ENCODE assay signal across 23 mouse cellular contexts in genomic region chr7:99946356-99946755, GRCm38 (mm10). TPM values are rescaled to one million over a fixed set of nuclear protein-coding genes. Genes with fewer than 3 reads are reported as not detected.
DNase-seq lines count a peak whose midpoint lies in the region; ATAC-seq lines count a peak whose summit lies in the region.
"Had no signal": no experiment of that assay in that cellular context is flagged by ENCODE, and none has a peak within 500 bp of the region (broad histone marks: within the 10 kb centered on the region; RNA-seq: fewer than 3 reads in every experiment).

No protein-coding gene starts in this region.

- H3K9me3 ChIP-seq in intestine, embryonic 14.5 days (ENCODE audit: control insufficient read depth, low read length): no peaks in the 10 kb centered on the region
- no peaks in the 10 kb centered on the region for H3K9me3 ChIP-seq in intestine, embryonic 15.5 days
- H3K9me3 ChIP-seq: limb, embryonic 10.5 days; liver, embryonic 13.5 days; neural tube, embryonic 12.5 days had no signal

- peaks cover 60% of the 10 kb centered on the region for H3K36me3 ChIP-seq in intestine, embryonic 14.5 days (ENCODE audit: control insufficient read depth, insufficient read depth, low read length)
- peaks cover 22% of the 10 kb centered on the region for H3K36me3 ChIP-seq in intestine, embryonic 15.5 days

- no peaks in the 10 kb centered on the region for H3K4me1 ChIP-seq in intestine, embryonic 14.5 days (replicated peaks; ENCODE audit: control insufficient read depth, insufficient read depth, low read length)
- no peaks in the 10 kb centered on the region for H3K4me1 ChIP-seq in intestine, embryonic 15.5 days (replicated peaks)
- H3K4me1 ChIP-seq: embryonic facial prominence, embryonic 10.5 days; limb, embryonic 10.5 days; liver, embryonic 13.5 days; neural tube, embryonic 12.5 days had no signal

- no peak overlapping the region for H3K9ac ChIP-seq in intestine, embryonic 14.5 days (ENCODE audit: low read length)
- no peak overlapping the region for H3K9ac ChIP-seq in intestine, embryonic 15.5 days
- H3K9ac ChIP-seq: hindbrain, embryonic 14.5 days; liver, embryonic 13.5 days; neural tube, embryonic 12.5 days had no signal

- no peak overlapping the region for H3K27ac ChIP-seq in intestine, embryonic 14.5 days (ENCODE audit: low read depth)
- no peak overlapping the region for H3K27ac ChIP-seq in intestine, embryonic 15.5 days
- H3K27ac ChIP-seq: embryonic facial prominence, embryonic 10.5 days; hindbrain, embryonic 14.5 days; limb, embryonic 10.5 days; liver, embryonic 13.5 days; neural tube, embryonic 12.5 days had no signal

- H3K27me3 ChIP-seq in intestine, embryonic 14.5 days (replicated peaks; ENCODE audit: control insufficient read depth, insufficient read depth, low read length): no peaks in the 10 kb centered on the region
- H3K27me3 ChIP-seq in intestine, embryonic 15.5 days (replicated peaks): no peaks in the 10 kb centered on the region
- H3K27me3 ChIP-seq: liver, embryonic 13.5 days; neural tube, embryonic 12.5 days had no signal

- H3K4me2 ChIP-seq in intestine, embryonic 14.5 days (ENCODE audit: low read length): no peak overlapping the region
- no peak overlapping the region for H3K4me2 ChIP-seq in intestine, embryonic 15.5 days (replicated peaks)
- H3K4me2 ChIP-seq: hindbrain, embryonic 14.5 days; liver, embryonic 13.5 days; neural tube, embryonic 12.5 days had no signal

- peak; percentile 44 for DNase-seq in intestine, embryonic 14.5 days (ENCODE audit: low spot score)
- peak; percentile 17 for DNase-seq in testis, postnatal 10 days (ENCODE audit: low spot score)
- DNase-seq in testis, postnatal 14 days (ENCODE audit: low spot score): no peak
- DNase-seq in adrenal gland, postnatal 4 days (ENCODE audit: low spot score in 2 of 2): no peak
- no peak for DNase-seq in layer of hippocampus, adult 8-10 months (ENCODE audit: low spot score in 2 of 2)
- DNase-seq: adrenal gland, postnatal 36 days; cerebellum, postnatal 14 days; heart, adult 18-20 months; kidney, adult 2 months; kidney, postnatal 36 days; layer of hippocampus, postnatal 36 days; liver, embryonic 13.5 days; midbrain, embryonic 14.5 days; retina, postnatal 1 day; thymus, postnatal 25 days had no signal

- 82% methylated on average over 4 of the region's 4 CpGs for WGBS in intestine, embryonic 14.5 days
- WGBS in intestine, embryonic 15.5 days: 81% methylated on average over 4 of the region's 4 CpGs

- no peak for ATAC-seq in intestine, embryonic 14.5 days (replicated peaks; ENCODE audit: low FRiP score, low TSS enrichment, low read depth)
- ATAC-seq in intestine, embryonic 15.5 days: no peak
- ATAC-seq in activated CD4-positive, CD25-positive, alpha-beta regulatory T cell, adult 4 months: peak; percentile 54

- H3K4me3 ChIP-seq in intestine, embryonic 14.5 days (ENCODE audit: low read depth, low read length): no peak overlapping the region
- no peak overlapping the region for H3K4me3 ChIP-seq in intestine, embryonic 15.5 days (replicated peaks)
- H3K4me3 ChIP-seq: embryonic facial prominence, embryonic 10.5 days; limb, embryonic 10.5 days; liver, embryonic 13.5 days; neural tube, embryonic 12.5 days had no signal

RNA-seq across cellular contexts. Expression of gene Rnf169, which starts 33.9 kb away (rescaled TPM):
- polyA plus RNA-seq in intestine, embryonic 14.5 days (2014; fragmentation: Nextera tagmentation; extraction: Ambion mirVana): 5.8 and 6.7 TPM in 2 replicates
- 3.5 and 3.9 TPM in 2 replicates for polyA plus RNA-seq in intestine, embryonic 15.5 days (2015; fragmentation: Nextera tagmentation; extraction: Ambion mirVana)
- polyA plus RNA-seq in activated CD4-positive, CD25-positive, alpha-beta regulatory T cell, adult 4 months (2017; shearing (Covaris generic)): 1 to 10 TPM; 6.0 to 6.6 TPM
- total RNA-seq in adrenal gland, postnatal 4 days (2021): 10 to 100 TPM; 24.5 to 25.6 TPM
- 10 to 100 TPM; 27.7 to 34.0 (median 29.0) TPM for total RNA-seq in layer of hippocampus, adult 8-10 months (2022)

RNA-seq across cellular contexts. Expression of gene Chrdl2, which starts 59.6 kb away (rescaled TPM):
- polyA plus RNA-seq in intestine, embryonic 14.5 days (2014; fragmentation: Nextera tagmentation; extraction: Ambion mirVana): 1.1 and 1.4 TPM in 2 replicates
- 0.69 and 0.72 TPM in 2 replicates for polyA plus RNA-seq in intestine, embryonic 15.5 days (2015; fragmentation: Nextera tagmentation; extraction: Ambion mirVana)
- polyA plus RNA-seq in activated CD4-positive, CD25-positive, alpha-beta regulatory T cell, adult 4 months (2017; shearing (Covaris generic)): not detected
- not detected for total RNA-seq in adrenal gland, postnatal 4 days (2021)
- under 1 TPM in 2 of 4 experiments, not detected in 2; 0.58 to 0.66 TPM for total RNA-seq in layer of hippocampus, adult 8-10 months (2022)
- total RNA-seq: adrenal gland, postnatal 36 days; heart, adult 18-20 months; megakaryocyte progenitor cell, adult 5-6 weeks had no signal
- polyA plus RNA-seq: heart, embryonic 16.5 days; liver, embryonic 13.5 days; midbrain, embryonic 14.5 days had no signal

Comparison
In these comparisons a context has a peak if more than half of its experiments do, and no peak if none do; other contexts are left out.
1. DNase-seq: peak in intestine, embryonic 14.5 days (single experiment) and testis, postnatal 10 days (single experiment); none in testis, postnatal 14 days (single experiment), adrenal gland, postnatal 4 days (0 of 2) and layer of hippocampus, adult 8-10 months (0 of 2).